Mouse (Mus musculus) heart, postnatal 0 days (tissue): ENCODE measurements around the gene H2-Oa. TPM values are rescaled to one million over a fixed set of nuclear protein-coding genes. Genes with fewer than 3 reads are reported as not detected.

ENCODE experiments used
- ATAC-seq: fragments of 200-750 bp; cut with Nextera tagmentation; 2 replicates; pipeline ENCODE4 v1.8.0; 2017; ENCODE audit warnings: low read depth, moderate number of reproducible peaks, moderate library complexity; ENCODE audit not compliant: insufficient read depth
- DNase-seq: peaks from one replicate; pipeline ENCODE4 v3.0.0-alpha.2; 2016; ENCODE audit warnings: low spot score
- H3K27ac ChIP-seq: fragments of 300-500 bp; sonication (generic); 2 replicates; pipeline ENCODE4 v1.5.1; 2014; ENCODE audit warnings: low read depth, mild to moderate bottlenecking
- H3K27me3 ChIP-seq: fragments of 300-500 bp; sonication (generic); 2 replicates; pipeline ENCODE4 v1.6.1; 2014; ENCODE audit warnings: low read length, mixed read lengths; ENCODE audit not compliant: control insufficient read depth, insufficient read depth
- H3K36me3 ChIP-seq: fragments of 300-500 bp; sonication (generic); replicated peaks from 2 replicates; pipeline ENCODE4 v1.6.1; 2014; ENCODE audit warnings: low read length, mixed read lengths; ENCODE audit not compliant: control insufficient read depth, insufficient read depth
- H3K4me1 ChIP-seq: fragments of 300-500 bp; sonication (generic); 2 replicates; pipeline ENCODE4 v1.6.1; 2014; ENCODE audit warnings: antibody characterized with exemption; ENCODE audit not compliant: control insufficient read depth, insufficient read depth
- H3K4me2 ChIP-seq: fragments of 300-500 bp; sonication (generic); 2 replicates; pipeline ENCODE4 v1.6.1; 2014; ENCODE audit warnings: low read depth, mild to moderate bottlenecking, low read length, moderate library complexity
- H3K4me3 ChIP-seq: fragments of 300-500 bp; sonication (generic); 2 replicates; pipeline ENCODE4 v1.5.1; 2014; ENCODE audit warnings: low read depth, low read length
- H3K9ac ChIP-seq: fragments of 300-500 bp; sonication (generic); replicated peaks from 2 replicates; pipeline ENCODE4 v1.6.1; 2014; ENCODE audit warnings: low read depth, low read length, mixed read lengths
- H3K9me3 ChIP-seq: fragments of 300-500 bp; sonication (generic); replicated peaks from 2 replicates; pipeline ENCODE4 v1.6.1; 2016; ENCODE audit warnings: low read length; ENCODE audit not compliant: control insufficient read depth
- CTCF ChIP-seq: IDR thresholded peaks from 2 replicates; pipeline ENCODE4 v1.5.1; 2016; ENCODE audit warnings: antibody characterized with exemption, control low read depth, low read depth
- EP300 ChIP-seq: IDR thresholded peaks from 2 replicates; pipeline ENCODE4 v1.6.1; 2016; ENCODE audit warnings: antibody characterized with exemption, low read depth
- WGBS: fragments of 180-500 bp; shearing (Covaris S2); extraction: QIAGEN DNeasy Blood & Tissue Kit; methylation state at CpG from one replicate; pipeline ENCODE4 v1.1.7; 2014; 5-methylcytosine and 5-hydroxymethylcytosine counted together
- polyA plus RNA-seq: library from polyadenylated mRNA; unstranded; fragments of >200 nt; fragmentation: Nextera tagmentation; extraction: Ambion mirVana; gene quantifications from 2 replicates; pipeline ENCODE4 v1.2.1, GENCODE M21; 2015
- total RNA-seq: library from RNA; depleted of rRNA; stranded (reverse); fragments of >200 nt; gene quantifications from 2 replicates; pipeline ENCODE4 v1.2.3, GENCODE M21; 2014; ENCODE audit warnings: low replicate concordance

Gene H2-Oa
- total and polyA plus RNA-seq, 2 experiments from 2014 or later: not detected

DNA sequence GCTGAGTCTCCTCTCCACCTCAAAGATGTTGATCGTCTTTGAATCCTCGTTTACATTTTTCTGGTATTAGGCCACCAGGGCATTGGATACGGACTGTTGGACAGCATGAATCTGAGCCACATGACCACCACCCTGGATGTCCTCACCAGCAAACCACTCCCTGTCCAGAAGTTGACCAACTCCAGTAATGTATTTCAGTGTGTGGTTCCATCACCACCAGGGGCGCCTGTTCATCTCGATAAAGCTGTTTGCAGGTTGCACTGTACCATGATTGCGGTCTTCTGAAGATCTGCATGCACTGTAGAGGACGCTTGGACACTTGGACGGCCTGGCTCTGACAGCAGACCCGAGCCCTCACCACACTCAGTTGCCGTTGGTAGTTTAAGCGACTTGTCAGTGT is 41.1 kb downstream of the H2-Oa start:
- no peak overlapping the region for H3K4me2 ChIP-seq
- 0 out of 2 replicates have a peak, but pooled peaks cover 1% of the 10 kb centered on the region for H3K4me1 ChIP-seq
- H3K9ac ChIP-seq: no peak overlapping the region
- TF ChIP-seq EP300 (no peak), CTCF (peak; percentile 34)
- H3K27me3 ChIP-seq: peaks cover 19% of the 10 kb centered on the region
- H3K4me3 ChIP-seq: no peak overlapping the region
- H3K9me3 ChIP-seq: no peaks in the 10 kb centered on the region
- no peak for DNase-seq
- no peaks in the 10 kb centered on the region for H3K36me3 ChIP-seq
- 78% methylated on average over 11 of the region's 11 CpGs for WGBS
- no peak for ATAC-seq
- H3K27ac ChIP-seq: no peak overlapping the region

GRCm38 (mm10) chr17:34134451-34134850 is 42.3 kb downstream of the H2-Oa start:
- Histone ChIP-seq H3K36me3 (no peaks in the 10 kb centered on the region), H3K27me3 (peaks cover 31% of the 10 kb centered on the region), H3K4me2 (no peak overlapping the region), H3K27ac (no peak overlapping the region), H3K9ac (no peak overlapping the region), H3K4me3 (no peak overlapping the region), H3K9me3 (no peaks in the 10 kb centered on the region), H3K4me1 (peaks cover 2% of the 10 kb centered on the region)
- WGBS: 75% methylated on average over 3 of the region's 3 CpGs
- no peak for ATAC-seq
- TF ChIP-seq EP300: no peak
- TF ChIP-seq CTCF: no peak
- no peak for DNase-seq

DNA sequence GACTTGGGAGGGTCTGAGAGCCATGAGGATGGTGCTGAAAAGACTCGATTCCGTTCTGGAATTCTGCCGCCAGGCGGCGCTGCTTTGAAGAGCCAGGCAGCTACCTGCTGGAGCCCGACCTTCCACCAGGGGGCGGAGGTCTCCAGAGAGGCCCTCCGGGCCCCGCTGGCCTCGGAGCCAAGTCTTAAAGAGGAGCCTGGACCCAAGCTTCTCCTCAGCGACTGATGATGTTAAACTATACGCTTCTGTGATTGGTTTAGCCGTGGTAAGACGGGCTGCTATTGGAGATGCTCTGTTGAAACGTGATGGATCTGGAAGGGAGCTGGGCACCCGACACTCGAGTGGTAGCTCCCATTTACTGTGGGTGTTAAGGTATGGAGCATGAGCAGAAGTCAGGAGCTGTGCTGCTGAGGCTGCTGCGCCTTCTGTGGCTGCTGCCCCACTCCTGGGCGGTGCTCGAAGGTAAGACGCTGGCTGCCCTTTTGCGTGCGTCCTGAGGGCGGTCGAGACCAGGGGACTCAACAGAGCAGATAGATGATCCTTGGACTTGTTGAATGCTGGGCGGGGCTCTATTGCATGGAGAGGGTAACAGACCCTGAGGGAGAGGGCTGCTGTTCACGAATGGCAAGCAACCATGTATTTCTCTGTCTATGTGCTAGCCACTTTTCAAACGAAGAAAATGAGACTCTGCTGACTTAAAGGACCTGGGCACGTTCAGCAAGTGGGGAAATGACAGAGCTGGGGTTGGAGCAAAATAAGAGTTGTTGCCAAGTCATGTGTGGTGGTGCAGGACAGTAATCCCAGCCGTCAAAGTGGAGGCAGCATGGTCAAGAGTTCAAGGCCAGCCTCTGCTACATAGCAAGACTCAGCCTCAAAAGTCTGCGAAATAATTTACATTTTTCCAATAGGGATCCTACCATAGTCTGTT is 43.4 kb downstream of the H2-Oa start:
- Histone ChIP-seq H3K4me3 (peak overlapping the region; percentile 37), H3K4me2 (peak overlapping the region; percentile 69), H3K27ac (no peak overlapping the region), H3K27me3 (peaks cover 42% of the 10 kb centered on the region), H3K9ac (no peak overlapping the region), H3K9me3 (no peaks in the 10 kb centered on the region), H3K36me3 (no peaks in the 10 kb centered on the region), H3K4me1 (peaks cover 10% of the 10 kb centered on the region)
- TF ChIP-seq EP300: no peak
- peak; percentile 100 for TF ChIP-seq CTCF
- peak; percentile 98 for DNase-seq
- WGBS: 7% methylated on average over 31 of the region's 31 CpGs
- ATAC-seq: peak; percentile 99

DNA sequence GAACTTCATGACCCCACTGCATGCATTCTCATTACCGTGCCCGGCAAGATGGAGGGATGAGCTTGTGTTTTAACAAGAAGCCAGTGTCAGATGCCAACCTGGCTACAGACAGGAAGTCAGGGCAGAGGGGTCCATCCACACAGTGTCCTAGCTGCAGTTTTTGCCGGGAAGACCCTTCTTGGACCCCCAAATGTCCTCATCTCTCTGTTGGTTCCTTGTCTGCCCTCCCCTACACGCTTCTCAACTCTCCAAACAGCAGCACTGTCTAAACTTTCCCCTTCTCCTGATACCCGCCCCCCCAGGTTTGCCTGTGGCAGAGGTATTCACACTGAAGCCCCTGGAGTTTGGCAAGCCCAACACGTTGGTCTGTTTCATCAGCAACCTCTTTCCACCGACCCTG is 45.5 kb downstream of the H2-Oa start:
- peaks cover 55% of the 10 kb centered on the region for H3K27me3 ChIP-seq
- no peak overlapping the region for H3K27ac ChIP-seq
- no peak for DNase-seq
- H3K9ac ChIP-seq: no peak overlapping the region
- no peak overlapping the region for H3K4me2 ChIP-seq
- no peak for ATAC-seq
- no peaks in the 10 kb centered on the region for H3K9me3 ChIP-seq
- 71% methylated on average over 7 of the region's 7 CpGs for WGBS
- H3K4me3 ChIP-seq: no peak overlapping the region
- peaks cover 10% of the 10 kb centered on the region for H3K4me1 ChIP-seq
- no peaks in the 10 kb centered on the region for H3K36me3 ChIP-seq
- TF ChIP-seq CTCF: no peak
- no peak for TF ChIP-seq EP300

DNA sequence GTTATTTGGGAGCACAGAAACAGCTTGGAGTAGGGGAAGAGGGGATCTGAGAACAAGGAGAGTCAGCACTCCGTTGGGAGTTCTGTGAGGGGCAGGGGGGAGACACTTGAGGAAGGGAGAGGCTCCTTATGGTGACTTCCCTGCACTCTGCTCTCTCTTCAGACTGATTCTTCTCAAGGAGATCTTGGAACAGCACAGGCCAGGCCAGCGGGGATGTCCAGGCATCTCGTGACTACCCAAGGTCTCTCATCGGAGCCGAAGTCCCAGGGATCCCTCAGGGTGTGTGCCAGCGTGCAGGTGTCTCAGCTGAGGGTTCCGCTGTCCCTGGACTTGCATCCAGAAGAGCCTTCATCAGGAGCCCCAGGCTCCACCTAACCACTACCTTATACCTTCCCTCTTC is 46.5 kb downstream of the H2-Oa start:
- DNase-seq (no peak), ATAC-seq (no peak)
- TF ChIP-seq EP300 (no peak), CTCF (no peak)
- Histone ChIP-seq H3K4me3 (no peak overlapping the region), H3K4me1 (peaks cover 10% of the 10 kb centered on the region), H3K9ac (no peak overlapping the region), H3K9me3 (no peaks in the 10 kb centered on the region), H3K36me3 (no peaks in the 10 kb centered on the region), H3K27me3 (peaks cover 55% of the 10 kb centered on the region), H3K4me2 (no peak overlapping the region), H3K27ac (no peak overlapping the region)
- 72% methylated on average over 7 of the region's 7 CpGs for WGBS
